Comparison of ENCODE assay signal across 8 mouse cellular contexts in genomic region chr13:91807874-91808575, GRCm38 (mm10). TPM values are rescaled to one million over a fixed set of nuclear protein-coding genes. Genes with fewer than 3 reads are reported as not detected.
A peak's percentile ranks its signal among the peaks of the same experiment; 100 is the strongest.
DNase-seq lines count a peak whose midpoint lies in the region; ATAC-seq and TF ChIP-seq lines count a peak whose summit lies in the region.

No protein-coding gene starts in this region.

- no peak for DNase-seq in layer of hippocampus, adult 2 months (ENCODE audit: low spot score in 2 of 2)
- no peak for DNase-seq in layer of hippocampus, adult 11-12 months (ENCODE audit: low spot score)
- DNase-seq in NIH3T3 (ENCODE audit: low read depth) = peak; percentile 27
- DNase-seq in gastrocnemius, postnatal 36 days = no peak
- no peak for DNase-seq in urinary bladder, postnatal 4 days (ENCODE audit: low spot score in 2 of 2)

- peaks cover 19% of the 10 kb centered on the region for H3K36me3 ChIP-seq in embryonic facial prominence, embryonic 13.5 days
- H3K36me3 ChIP-seq in intestine, postnatal 0 days (ENCODE audit: control insufficient read depth, insufficient read depth) = peaks cover 14% of the 10 kb centered on the region; the same call in 1 of the 2 replicates
- peaks cover 18% of the 10 kb centered on the region for H3K36me3 ChIP-seq in myocyte (ENCODE audit: control insufficient read depth, insufficient read depth)

- ATAC-seq in embryonic facial prominence, embryonic 13.5 days (ENCODE audit: insufficient number of reproducible peaks, insufficient read depth, low FRiP score, low TSS enrichment, low read depth) = no peak
- ATAC-seq in intestine, postnatal 0 days = no peak

- WGBS in embryonic facial prominence, embryonic 13.5 days = 34% methylated on average over 20 of the region's 20 CpGs
- 16% methylated on average over 20 of the region's 20 CpGs for WGBS in intestine, postnatal 0 days

- H3K4me3 ChIP-seq in layer of hippocampus, adult 2 months = peak overlapping the region; percentile 83
- peak overlapping the region; percentile 92 for H3K4me3 ChIP-seq in embryonic facial prominence, embryonic 13.5 days
- H3K4me3 ChIP-seq in intestine, postnatal 0 days (ENCODE audit: low read depth, low read length) = peak overlapping the region; percentile 99
- peak overlapping the region; percentile 91 for H3K4me3 ChIP-seq in myocyte

- no peaks in the 10 kb centered on the region for H3K9me3 ChIP-seq in embryonic facial prominence, embryonic 13.5 days
- H3K9me3 ChIP-seq in intestine, postnatal 0 days (ENCODE audit: control insufficient read depth) = no peaks in the 10 kb centered on the region

- H3K27me3 ChIP-seq in embryonic facial prominence, embryonic 13.5 days = no peaks in the 10 kb centered on the region
- no peaks in the 10 kb centered on the region for H3K27me3 ChIP-seq in intestine, postnatal 0 days (replicated peaks; ENCODE audit: control insufficient read depth, insufficient read depth, low read length)
- H3K27me3 ChIP-seq in myocyte (ENCODE audit: control insufficient read depth, insufficient read depth, insufficient read length) = no peaks in the 10 kb centered on the region

- peaks cover 34% of the 10 kb centered on the region for H3K79me2 ChIP-seq in myocyte (ENCODE audit: control insufficient read depth, insufficient read depth)

- H3K9ac ChIP-seq in embryonic facial prominence, embryonic 13.5 days = peak overlapping the region; percentile 98
- peak overlapping the region; percentile 99 for H3K9ac ChIP-seq in intestine, postnatal 0 days (ENCODE audit: low read depth, low read length)

- no peak for TF ChIP-seq POLR2A in myocyte (IDR thresholded peaks at IDR 0.05; ENCODE audit: insufficient read length, low read depth)

- H3ac ChIP-seq in myocyte (ENCODE audit: control insufficient read depth, insufficient read length) = peak overlapping the region; percentile 38

- peak overlapping the region; percentile 63 for H3K4me2 ChIP-seq in embryonic facial prominence, embryonic 13.5 days
- peak overlapping the region; percentile 76 for H3K4me2 ChIP-seq in intestine, postnatal 0 days (replicated peaks; ENCODE audit: low read depth)
- H3K4me2 ChIP-seq in myocyte (ENCODE audit: low read depth) = peak overlapping the region; percentile 96

- intact Hi-C loops in gastrocnemius, postnatal 36 days (cut with DNase I) = loop anchor here (5.0 kb wide), 1 partner anchor 69 kb away; the partner anchor contains the start of gene Ckmt2

- H3K27ac ChIP-seq in layer of hippocampus, adult 2 months = peak overlapping the region; percentile 99
- H3K27ac ChIP-seq in embryonic facial prominence, embryonic 13.5 days = peak overlapping the region; percentile 95
- H3K27ac ChIP-seq in intestine, postnatal 0 days (ENCODE audit: low read depth, low read length) = peak overlapping the region; percentile 99

- TF ChIP-seq CTCF in layer of hippocampus, adult 2 months (conservative IDR thresholded peaks at IDR 0.05) = peak; percentile 8; the same call in 1 of the 2 replicates
- no peak for TF ChIP-seq CTCF in intestine, postnatal 0 days (IDR thresholded peaks at IDR 0.05; ENCODE audit: low read depth)

- H3K4me1 ChIP-seq in embryonic facial prominence, embryonic 13.5 days = peaks cover 9% of the 10 kb centered on the region
- H3K4me1 ChIP-seq in intestine, postnatal 0 days (replicated peaks; ENCODE audit: control insufficient read depth, insufficient read depth, low read length) = no peaks in the 10 kb centered on the region

TF ChIP-seq in myocyte, 11 proteins besides CTCF, POLR2A, EP300 and RAD21:
- TF ChIP-seq MAX (IDR thresholded peaks at IDR 0.05; ENCODE audit: low read depth) = no peak

RNA-seq across cellular contexts. Expression of gene Zcchc9, which starts 0.5 kb away (rescaled TPM):
- total RNA-seq in layer of hippocampus, adult 2 months (2021) = 10 to 100 TPM; 14.1 to 16.0 TPM
- polyA plus RNA-seq in embryonic facial prominence, embryonic 13.5 days (2015; fragmentation: Nextera tagmentation; extraction: Ambion mirVana) = 40.2 and 40.3 TPM in 2 replicates
- 21.1 and 25.8 TPM in 2 replicates for polyA plus RNA-seq in intestine, postnatal 0 days (2015; fragmentation: Nextera tagmentation; extraction: Ambion mirVana)
- 12.1 TPM for polyA plus RNA-seq in myocyte (2012; fragmentation: generic; extraction: Trizol)
- total RNA-seq in gastrocnemius, postnatal 36 days (2021) = 10 to 100 TPM; 10.1 to 10.9 TPM
